Mouse (Mus musculus) liver, embryonic 16.5 days (tissue): ENCODE data around the gene Dclk1. TPM values are rescaled to one million over a fixed set of nuclear protein-coding genes. Genes with fewer than 3 reads are reported as not detected.

ENCODE experiments used
- ATAC-seq: fragments of 200-750 bp; cut with Nextera tagmentation; 2 replicates; pipeline ENCODE4 v1.8.0; 2017; ENCODE audit warnings: low read depth, mild to moderate bottlenecking, moderate number of reproducible peaks, moderate library complexity
- H3K27ac ChIP-seq: fragments of 300-500 bp; sonication (generic); 2 replicates; pipeline ENCODE4 v1.5.1; 2014; ENCODE audit warnings: mild to moderate bottlenecking, low read length
- H3K27me3 ChIP-seq: fragments of 300-500 bp; sonication (generic); 2 replicates; pipeline ENCODE4 v1.6.1; 2014; ENCODE audit warnings: low read depth, low read length, mixed read lengths; ENCODE audit not compliant: control insufficient read depth, insufficient read depth
- H3K36me3 ChIP-seq: fragments of 300-500 bp; sonication (generic); 2 replicates; pipeline ENCODE4 v1.6.1; 2014; ENCODE audit warnings: mild to moderate bottlenecking; ENCODE audit not compliant: control insufficient read depth, insufficient read depth
- H3K4me1 ChIP-seq: fragments of 300-500 bp; sonication (generic); 2 replicates; pipeline ENCODE4 v1.6.1; 2014; ENCODE audit warnings: low read depth, low read length, mixed read lengths; ENCODE audit not compliant: control insufficient read depth
- H3K4me2 ChIP-seq: fragments of 300-500 bp; sonication (generic); 2 replicates; pipeline ENCODE4 v1.6.1; 2014; ENCODE audit warnings: low read depth, low read length, mixed read lengths
- H3K4me3 ChIP-seq: fragments of 300-500 bp; sonication (generic); 2 replicates; pipeline ENCODE4 v1.5.1; 2014; ENCODE audit warnings: low read depth, mild to moderate bottlenecking, low read length
- H3K9ac ChIP-seq: fragments of 300-500 bp; sonication (generic); 2 replicates; pipeline ENCODE4 v1.6.1; 2014; ENCODE audit warnings: low read depth, low read length
- H3K9me3 ChIP-seq: fragments of 300-500 bp; sonication (generic); replicated peaks from 2 replicates; pipeline ENCODE4 v1.6.1; 2016; ENCODE audit warnings: low read length; ENCODE audit not compliant: control insufficient read depth
- WGBS: fragments of 180-500 bp; shearing (Covaris S2); extraction: QIAGEN DNeasy Blood & Tissue Kit; methylation state at CpG from one replicate; pipeline ENCODE4 v1.1.7; 2014; ENCODE audit not compliant: insufficient replicate concordance; 5-methylcytosine and 5-hydroxymethylcytosine counted together
- polyA plus RNA-seq: library from polyadenylated mRNA; unstranded; fragments of >200 nt; fragmentation: Nextera tagmentation; extraction: Ambion mirVana; gene quantifications from 2 replicates; pipeline ENCODE4 v1.2.1, GENCODE M21; 2015

Gene Dclk1
- polyA plus RNA-seq, 1 experiment from 2014 or later: 0.79 TPM

GRCm38 (mm10) chr3:55378591-55378990, 136.4 kb downstream of the Dclk1 start:
- no peaks in the 10 kb centered on the region for H3K9me3 ChIP-seq
- no peak overlapping the region for H3K4me2 ChIP-seq
- no peak overlapping the region for H3K4me3 ChIP-seq
- H3K27me3 ChIP-seq: no peaks in the 10 kb centered on the region
- no peak overlapping the region for H3K27ac ChIP-seq
- 69% methylated on average over 6 of the region's 6 CpGs for WGBS
- H3K36me3 ChIP-seq: no peaks in the 10 kb centered on the region
- no peaks in the 10 kb centered on the region for H3K4me1 ChIP-seq
- H3K9ac ChIP-seq: no peak overlapping the region
- ATAC-seq: no peak

- no peak overlapping the region for H3K4me3 ChIP-seq
- no peak overlapping the region for H3K9ac ChIP-seq
- H3K36me3 ChIP-seq: no peaks in the 10 kb centered on the region
- no peaks in the 10 kb centered on the region for H3K27me3 ChIP-seq
- H3K27ac ChIP-seq: no peak overlapping the region
- no peaks in the 10 kb centered on the region for H3K9me3 ChIP-seq
- no peak for ATAC-seq
- WGBS: 47% methylated on average over 9 of the region's 9 CpGs
- no peaks in the 10 kb centered on the region for H3K4me1 ChIP-seq
- H3K4me2 ChIP-seq: no peak overlapping the region
Measured at GRCm38 (mm10) chr3:55380471-55380870, 138.3 kb downstream of the Dclk1 start.

GRCm38 (mm10) chr3:55392605-55393004, 150.4 kb downstream of the Dclk1 start:
- no peak overlapping the region for H3K27ac ChIP-seq

GRCm38 (mm10) chr3:55393549-55393948, 151.4 kb downstream of the Dclk1 start:
- no peaks in the 10 kb centered on the region for H3K4me1 ChIP-seq
- H3K4me3 ChIP-seq: no peak overlapping the region
- WGBS: 50% methylated on average over 3 of the region's 3 CpGs
- no peak for ATAC-seq
- H3K27me3 ChIP-seq: no peaks in the 10 kb centered on the region
- no peak overlapping the region for H3K9ac ChIP-seq
- no peak overlapping the region for H3K4me2 ChIP-seq
- H3K9me3 ChIP-seq: no peaks in the 10 kb centered on the region
- H3K27ac ChIP-seq: no peak overlapping the region
- no peaks in the 10 kb centered on the region for H3K36me3 ChIP-seq

More at GRCm38 (mm10) chr3:55392605-55393004, 150.4 kb downstream of the Dclk1 start:
- Histone ChIP-seq H3K4me3 (no peak overlapping the region), H3K4me2 (no peak overlapping the region), H3K4me1 (no peaks in the 10 kb centered on the region), H3K27me3 (no peaks in the 10 kb centered on the region), H3K9ac (no peak overlapping the region), H3K9me3 (no peaks in the 10 kb centered on the region), H3K36me3 (no peaks in the 10 kb centered on the region)
- ATAC-seq: no peak
- 48% methylated on average over 3 of the region's 3 CpGs for WGBS

GRCm38 (mm10) chr3:55396792-55397191, 154.6 kb downstream of the Dclk1 start:
- H3K9me3 ChIP-seq: no peaks in the 10 kb centered on the region
- no peak overlapping the region for H3K27ac ChIP-seq
- H3K4me1 ChIP-seq: no peaks in the 10 kb centered on the region
- no peak overlapping the region for H3K4me3 ChIP-seq
- no peak for ATAC-seq
- no peaks in the 10 kb centered on the region for H3K27me3 ChIP-seq
- WGBS: 58% methylated on average over 2 of the region's 2 CpGs
- no peaks in the 10 kb centered on the region for H3K36me3 ChIP-seq
- no peak overlapping the region for H3K4me2 ChIP-seq
- no peak overlapping the region for H3K9ac ChIP-seq

- H3K4me1 ChIP-seq: no peaks in the 10 kb centered on the region
- ATAC-seq: no peak
- no peaks in the 10 kb centered on the region for H3K36me3 ChIP-seq
- no peak overlapping the region for H3K4me3 ChIP-seq
- H3K9me3 ChIP-seq: no peaks in the 10 kb centered on the region
- WGBS: 63% methylated on average over 6 of the region's 6 CpGs
- H3K27me3 ChIP-seq: no peaks in the 10 kb centered on the region
- no peak overlapping the region for H3K27ac ChIP-seq
- H3K4me2 ChIP-seq: no peak overlapping the region
- no peak overlapping the region for H3K9ac ChIP-seq
Measured at GRCm38 (mm10) chr3:55397752-55398693, 155.9 kb downstream of the Dclk1 start.

- 50% methylated on average over 1 of the region's 1 CpGs for WGBS
- Histone ChIP-seq H3K9ac (no peak overlapping the region), H3K4me2 (no peak overlapping the region), H3K9me3 (no peaks in the 10 kb centered on the region), H3K27me3 (no peaks in the 10 kb centered on the region), H3K36me3 (no peaks in the 10 kb centered on the region), H3K27ac (no peak overlapping the region), H3K4me1 (no peaks in the 10 kb centered on the region), H3K4me3 (no peak overlapping the region)
- no peak for ATAC-seq
Measured at GRCm38 (mm10) chr3:55401236-55401635, 159.1 kb downstream of the Dclk1 start.

- H3K27ac ChIP-seq: no peak overlapping the region
- no peaks in the 10 kb centered on the region for H3K27me3 ChIP-seq
- H3K9ac ChIP-seq: no peak overlapping the region
- H3K4me3 ChIP-seq: no peak overlapping the region
- no peak for ATAC-seq
- no peaks in the 10 kb centered on the region for H3K36me3 ChIP-seq
- no peaks in the 10 kb centered on the region for H3K9me3 ChIP-seq
- 80% methylated on average over 7 of the region's 7 CpGs for WGBS
- no peaks in the 10 kb centered on the region for H3K4me1 ChIP-seq
- H3K4me2 ChIP-seq: no peak overlapping the region
Measured at GRCm38 (mm10) chr3:55404751-55405150, 162.6 kb downstream of the Dclk1 start.

GRCm38 (mm10) chr3:55406616-55407015, 164.5 kb downstream of the Dclk1 start:
- Histone ChIP-seq H3K4me1 (no peaks in the 10 kb centered on the region), H3K27me3 (no peaks in the 10 kb centered on the region), H3K36me3 (no peaks in the 10 kb centered on the region), H3K4me3 (no peak overlapping the region), H3K9ac (no peak overlapping the region), H3K27ac (no peak overlapping the region), H3K4me2 (no peak overlapping the region), H3K9me3 (no peaks in the 10 kb centered on the region)
- no peak for ATAC-seq
- 65% methylated on average over 7 of the region's 7 CpGs for WGBS
